Mouse (Mus musculus): Measurements from ENCODE around the gene Ppara. TPM values are rescaled to one million over a fixed set of nuclear protein-coding genes. Genes with fewer than 3 reads are reported as not detected.

Gene Ppara
- polyA plus RNA-seq, 1 experiment from 2014 or later = 0.74 TPM

- H3K9me3 ChIP-seq = no peaks in the 10 kb centered on the region
- H3K4me1 ChIP-seq = no peaks in the 10 kb centered on the region
- no peak overlapping the region for H3K4me2 ChIP-seq
- ATAC-seq (ENCODE audit: low FRiP score) = no peak
- H3K27me3 ChIP-seq = no peaks in the 10 kb centered on the region
- no peaks in the 10 kb centered on the region for H3K36me3 ChIP-seq (replicated peaks)
- whole genome bisulfite sequencing = 99% methylated on average over 9 of the region's 9 CpGs
- no peak overlapping the region for H3K27ac ChIP-seq
- no peak overlapping the region for H3K9ac ChIP-seq
- H3K4me3 ChIP-seq (replicated peaks) = no peak overlapping the region
These were observed 14.4 kb downstream of the Ppara start for GRCm38 (mm10) chr15:85749141-85749540.

GRCm38 (mm10) chr15:85750115-85750514 lies 15.3 kb downstream of the Ppara start:
- Histone ChIP-seq H3K36me3 (replicated peaks) (no peaks in the 10 kb centered on the region), H3K27ac (no peak overlapping the region), H3K4me1 (no peaks in the 10 kb centered on the region), H3K9me3 (no peaks in the 10 kb centered on the region), H3K27me3 (no peaks in the 10 kb centered on the region), H3K4me2 (no peak overlapping the region), H3K4me3 (replicated peaks) (no peak overlapping the region), H3K9ac (no peak overlapping the region)
- WGBS = 92% methylated on average over 5 of the region's 5 CpGs
- no peak for ATAC-seq (ENCODE audit: low FRiP score)

DNA sequence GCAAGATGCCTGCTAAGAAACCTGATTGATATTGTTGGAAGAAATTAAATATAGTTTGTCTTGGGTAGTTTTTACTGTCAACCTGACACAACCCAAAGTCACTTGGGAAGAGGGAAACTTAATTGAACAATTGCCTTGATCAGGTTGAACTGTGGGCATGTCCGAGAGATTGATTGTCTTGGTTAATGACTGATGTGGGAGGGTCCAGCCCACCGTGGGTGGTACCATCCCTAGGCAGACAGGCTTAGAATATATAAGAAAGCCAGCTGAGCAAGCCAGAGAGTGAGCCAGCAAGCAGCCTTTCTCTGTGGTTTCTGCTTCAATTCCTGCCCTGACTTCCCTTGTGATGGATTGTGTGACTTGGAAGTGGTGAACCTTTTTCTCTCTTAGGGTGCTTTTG lies 17.9 kb downstream of the Ppara start:
- Histone ChIP-seq H3K27ac (no peak overlapping the region), H3K4me1 (no peaks in the 10 kb centered on the region), H3K4me2 (no peak overlapping the region), H3K9ac (no peak overlapping the region), H3K27me3 (peaks cover 3% of the 10 kb centered on the region; the same call in 1 of the 2 replicates), H3K9me3 (peaks cover 4% of the 10 kb centered on the region; the same call in 1 of the 2 replicates), H3K36me3 (replicated peaks) (no peaks in the 10 kb centered on the region), H3K4me3 (replicated peaks) (no peak overlapping the region)
- WGBS = 74% methylated on average over 2 of the region's 2 CpGs
- no peak for ATAC-seq (ENCODE audit: low FRiP score)

GRCm38 (mm10) chr15:85754033-85754650 lies 19.4 kb downstream of the Ppara start:
- no peaks in the 10 kb centered on the region for H3K4me1 ChIP-seq
- H3K9ac ChIP-seq = no peak overlapping the region
- peaks cover 8% of the 10 kb centered on the region; the same call in 1 of the 2 replicates for H3K9me3 ChIP-seq
- no peak for ATAC-seq (ENCODE audit: low FRiP score)
- peaks cover 3% of the 10 kb centered on the region; the same call in 1 of the 2 replicates for H3K27me3 ChIP-seq
- H3K4me2 ChIP-seq = no peak overlapping the region
- H3K4me3 ChIP-seq (replicated peaks) = no peak overlapping the region
- H3K27ac ChIP-seq = no peak overlapping the region
- WGBS = 87% methylated on average over 1 of the region's 1 CpGs
- H3K36me3 ChIP-seq (replicated peaks) = no peaks in the 10 kb centered on the region

GRCm38 (mm10) chr15:85755214-85755613 lies 20.4 kb downstream of the Ppara start:
- peaks cover 3% of the 10 kb centered on the region; the same call in 1 of the 2 replicates for H3K27me3 ChIP-seq
- H3K4me3 ChIP-seq (replicated peaks) = no peak overlapping the region
- H3K9ac ChIP-seq = no peak overlapping the region
- no peaks in the 10 kb centered on the region for H3K36me3 ChIP-seq (replicated peaks)
- no peak for ATAC-seq (ENCODE audit: low FRiP score)
- no peak overlapping the region for H3K4me2 ChIP-seq
- H3K4me1 ChIP-seq = no peaks in the 10 kb centered on the region
- no peak overlapping the region for H3K27ac ChIP-seq
- peaks cover 8% of the 10 kb centered on the region; the same call in 1 of the 2 replicates for H3K9me3 ChIP-seq
- WGBS = 78% methylated on average over 6 of the region's 6 CpGs

DNA sequence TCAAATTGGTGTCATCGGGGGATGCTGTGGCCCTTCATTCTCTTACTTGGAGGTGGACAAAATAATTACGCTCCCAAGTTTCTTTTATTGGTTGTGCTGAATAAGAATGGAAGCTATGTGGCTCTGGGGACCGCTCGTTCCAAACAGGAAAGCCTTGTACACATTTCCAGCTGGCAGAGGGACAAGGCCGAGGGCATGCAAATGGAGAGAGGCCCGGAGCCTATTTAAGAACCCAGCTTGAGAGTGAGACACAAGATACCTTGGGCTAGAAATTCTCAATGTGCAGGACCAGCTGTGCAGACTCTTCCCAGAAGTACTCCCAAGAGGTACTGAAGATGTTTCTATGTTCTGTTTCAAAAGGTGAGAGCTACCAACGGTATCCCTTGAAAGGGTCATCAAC lies 21.8 kb downstream of the Ppara start:
- 92% methylated on average over 7 of the region's 7 CpGs for WGBS
- H3K4me1 ChIP-seq = no peaks in the 10 kb centered on the region
- H3K27me3 ChIP-seq = peaks cover 7% of the 10 kb centered on the region; the same call in 1 of the 2 replicates
- no peak overlapping the region for H3K9ac ChIP-seq
- ATAC-seq (ENCODE audit: low FRiP score) = no peak
- no peak overlapping the region for H3K27ac ChIP-seq
- no peak overlapping the region for H3K4me3 ChIP-seq (replicated peaks)
- no peak overlapping the region for H3K4me2 ChIP-seq
- H3K36me3 ChIP-seq (replicated peaks) = no peaks in the 10 kb centered on the region
- peaks cover 8% of the 10 kb centered on the region; the same call in 1 of the 2 replicates for H3K9me3 ChIP-seq

DNA sequence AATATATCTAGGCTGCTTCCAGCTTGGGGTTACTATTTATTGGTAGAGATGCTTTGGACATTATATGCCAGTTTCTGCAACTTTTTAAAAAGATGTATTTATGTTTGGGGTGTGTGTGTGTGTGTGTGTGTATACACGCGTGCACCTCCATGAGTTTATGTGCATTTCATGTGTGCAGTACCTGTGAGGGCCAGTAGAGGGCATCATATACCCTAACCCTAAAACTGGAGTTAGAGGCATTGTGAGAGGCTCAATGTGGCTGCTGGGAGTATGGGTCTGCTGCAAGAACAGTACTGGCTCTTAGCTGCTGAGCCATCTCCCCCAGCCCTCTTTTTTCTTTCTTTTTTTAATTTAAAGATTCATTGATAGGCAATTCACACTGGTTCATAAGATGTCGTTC lies 23.0 kb downstream of the Ppara start:
- 94% methylated on average over 3 of the region's 3 CpGs for WGBS
- Histone ChIP-seq H3K27me3 (peaks cover 7% of the 10 kb centered on the region; the same call in 1 of the 2 replicates), H3K4me1 (no peaks in the 10 kb centered on the region), H3K9ac (no peak overlapping the region), H3K4me3 (replicated peaks) (no peak overlapping the region), H3K27ac (no peak overlapping the region), H3K4me2 (no peak overlapping the region), H3K9me3 (peaks cover 8% of the 10 kb centered on the region; the same call in 1 of the 2 replicates), H3K36me3 (replicated peaks) (no peaks in the 10 kb centered on the region)
- no peak for ATAC-seq (ENCODE audit: low FRiP score)

DNA sequence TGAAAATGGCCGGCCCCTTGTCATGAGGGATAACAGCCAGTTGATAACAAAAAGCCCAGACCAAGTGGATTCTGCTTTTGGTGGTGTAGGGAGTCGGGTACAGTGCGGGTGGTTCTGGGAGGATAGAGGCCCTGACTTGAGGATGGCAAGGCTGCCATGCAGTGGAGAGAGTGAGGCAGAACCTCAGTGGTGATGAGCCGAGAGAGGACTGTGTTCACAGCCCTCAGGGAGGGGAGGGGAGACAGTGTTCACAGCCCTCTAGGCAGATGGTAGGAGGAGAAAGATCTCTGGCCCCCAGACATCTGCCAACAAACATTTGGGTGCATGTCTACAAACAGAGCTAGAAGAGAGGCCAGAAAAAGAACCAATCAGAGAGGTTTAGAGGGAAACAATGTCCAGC lies 28.0 kb downstream of the Ppara start:
- H3K9me3 ChIP-seq = peaks cover 4% of the 10 kb centered on the region; the same call in 1 of the 2 replicates
- no peak for ATAC-seq (ENCODE audit: low FRiP score)
- H3K4me2 ChIP-seq = no peak overlapping the region
- 83% methylated on average over 4 of the region's 4 CpGs for WGBS
- no peak overlapping the region for H3K9ac ChIP-seq
- no peak overlapping the region for H3K4me3 ChIP-seq (replicated peaks)
- H3K27ac ChIP-seq = no peak overlapping the region
- no peaks in the 10 kb centered on the region for H3K4me1 ChIP-seq
- H3K36me3 ChIP-seq (replicated peaks) = no peaks in the 10 kb centered on the region
- peaks cover 4% of the 10 kb centered on the region; the same call in 1 of the 2 replicates for H3K27me3 ChIP-seq

DNA sequence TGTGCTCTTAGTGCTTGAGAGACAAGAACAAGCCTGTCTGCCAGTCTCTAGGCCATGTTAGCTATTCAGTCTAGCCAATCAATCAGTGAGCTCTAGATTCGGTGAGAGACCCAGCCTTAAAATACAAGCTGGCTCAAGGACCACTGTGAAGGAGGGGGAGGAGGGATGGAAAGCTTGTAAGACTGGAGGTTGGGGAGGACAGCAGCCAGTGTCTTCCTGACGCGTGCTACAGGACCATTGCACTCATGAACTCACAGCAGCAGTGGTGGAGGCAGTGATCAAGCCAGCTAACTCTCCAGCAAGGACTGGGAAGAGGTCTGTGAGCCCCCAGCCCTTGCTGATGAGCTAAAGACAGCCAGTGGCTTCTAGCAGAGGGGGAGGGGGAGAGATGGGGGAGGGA lies 30.2 kb downstream of the Ppara start:
- Histone ChIP-seq H3K27me3 (peaks cover 7% of the 10 kb centered on the region; the same call in 1 of the 2 replicates), H3K9ac (no peak overlapping the region), H3K27ac (no peak overlapping the region), H3K9me3 (no peaks in the 10 kb centered on the region), H3K4me2 (no peak overlapping the region), H3K4me1 (no peaks in the 10 kb centered on the region), H3K4me3 (replicated peaks) (no peak overlapping the region), H3K36me3 (replicated peaks) (no peaks in the 10 kb centered on the region)
- ATAC-seq (ENCODE audit: low FRiP score) = no peak
- 51% methylated on average over 3 of the region's 3 CpGs for WGBS

DNA sequence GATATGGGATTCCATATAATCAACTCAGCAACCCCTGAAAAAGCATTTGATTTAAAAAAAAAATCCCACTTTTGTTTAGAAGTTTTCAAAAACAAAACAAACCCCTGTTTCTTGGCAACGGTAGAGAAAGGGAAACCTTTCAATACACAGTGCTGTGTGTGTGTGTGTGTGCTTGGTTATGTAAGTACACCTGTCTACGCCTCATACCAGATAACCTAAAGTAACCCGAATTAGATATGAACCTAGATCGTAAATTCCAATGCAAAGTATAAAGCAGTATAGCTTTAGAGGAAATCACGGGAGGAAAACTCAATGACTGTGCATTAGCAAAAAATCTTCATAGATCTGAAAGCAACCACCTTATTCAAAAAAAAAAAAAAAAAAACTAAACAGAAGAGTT lies 31.9 kb downstream of the Ppara start:
- Histone ChIP-seq H3K4me3 (replicated peaks) (no peak overlapping the region), H3K27ac (no peak overlapping the region), H3K4me2 (no peak overlapping the region), H3K27me3 (peaks cover 3% of the 10 kb centered on the region; the same call in 1 of the 2 replicates), H3K9me3 (no peaks in the 10 kb centered on the region), H3K4me1 (no peaks in the 10 kb centered on the region), H3K9ac (no peak overlapping the region), H3K36me3 (replicated peaks) (no peaks in the 10 kb centered on the region)
- ATAC-seq (ENCODE audit: low FRiP score) = no peak
- WGBS = 91% methylated on average over 5 of the region's 5 CpGs

DNA sequence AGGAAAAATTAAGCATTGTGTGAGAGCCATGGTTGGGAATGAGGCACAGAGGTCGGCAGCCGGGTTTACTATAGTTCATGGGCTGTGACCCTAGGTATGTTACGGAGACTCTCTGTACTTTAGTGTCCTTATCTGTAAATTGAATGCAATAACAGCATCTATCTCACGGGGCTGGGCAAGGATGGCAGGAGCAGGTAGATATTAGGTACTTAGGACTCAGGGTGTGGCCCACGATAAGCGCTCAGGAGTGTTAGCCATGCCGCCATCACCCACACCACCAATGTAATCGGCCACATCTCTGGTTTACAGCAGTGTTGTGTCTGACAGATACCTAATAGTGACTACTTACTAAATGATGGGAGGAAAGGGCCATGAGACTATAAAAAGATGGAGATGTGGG lies 34.2 kb downstream of the Ppara start:
- Histone ChIP-seq H3K9ac (no peak overlapping the region), H3K4me2 (no peak overlapping the region), H3K36me3 (replicated peaks) (no peaks in the 10 kb centered on the region), H3K27me3 (peaks cover 3% of the 10 kb centered on the region; the same call in 1 of the 2 replicates), H3K4me1 (no peaks in the 10 kb centered on the region), H3K9me3 (no peaks in the 10 kb centered on the region), H3K27ac (no peak overlapping the region), H3K4me3 (replicated peaks) (no peak overlapping the region)
- no peak for ATAC-seq (ENCODE audit: low FRiP score)
- WGBS = 91% methylated on average over 8 of the region's 8 CpGs

- Histone ChIP-seq H3K9me3 (no peaks in the 10 kb centered on the region), H3K4me2 (no peak overlapping the region), H3K9ac (no peak overlapping the region), H3K27ac (no peak overlapping the region), H3K36me3 (replicated peaks) (no peaks in the 10 kb centered on the region), H3K4me1 (no peaks in the 10 kb centered on the region), H3K4me3 (replicated peaks) (no peak overlapping the region), H3K27me3 (peaks cover 3% of the 10 kb centered on the region; the same call in 1 of the 2 replicates)
- WGBS = 89% methylated on average over 17 of the region's 17 CpGs
- no peak for ATAC-seq (ENCODE audit: low FRiP score)
These were observed 36.7 kb downstream of the Ppara start for GRCm38 (mm10) chr15:85771306-85772121.

Data from forebrain, embryonic 12.5 days (tissue).